Mouse (Mus musculus) E14TG2a.4 (cell line): ENCODE results near the gene Zc3hc1.

Source experiments
- CTCF ChIP-seq: conservative IDR thresholded peaks from 2 replicates; pipeline ENCODE4 v1.5.1; 2014; ENCODE audit warnings: low read length
- NANOG ChIP-seq: IDR thresholded peaks from 2 replicates; pipeline ENCODE4 v1.6.1; 2014; ENCODE audit warnings: borderline replicate concordance, low read length, mixed read lengths

- no peak for TF ChIP-seq CTCF
- no peak for TF ChIP-seq NANOG
These were observed 58.6 kb downstream of the Zc3hc1 start for GRCm38 (mm10) chr6:30332262-30332661.
